In the genomic region with DNA sequence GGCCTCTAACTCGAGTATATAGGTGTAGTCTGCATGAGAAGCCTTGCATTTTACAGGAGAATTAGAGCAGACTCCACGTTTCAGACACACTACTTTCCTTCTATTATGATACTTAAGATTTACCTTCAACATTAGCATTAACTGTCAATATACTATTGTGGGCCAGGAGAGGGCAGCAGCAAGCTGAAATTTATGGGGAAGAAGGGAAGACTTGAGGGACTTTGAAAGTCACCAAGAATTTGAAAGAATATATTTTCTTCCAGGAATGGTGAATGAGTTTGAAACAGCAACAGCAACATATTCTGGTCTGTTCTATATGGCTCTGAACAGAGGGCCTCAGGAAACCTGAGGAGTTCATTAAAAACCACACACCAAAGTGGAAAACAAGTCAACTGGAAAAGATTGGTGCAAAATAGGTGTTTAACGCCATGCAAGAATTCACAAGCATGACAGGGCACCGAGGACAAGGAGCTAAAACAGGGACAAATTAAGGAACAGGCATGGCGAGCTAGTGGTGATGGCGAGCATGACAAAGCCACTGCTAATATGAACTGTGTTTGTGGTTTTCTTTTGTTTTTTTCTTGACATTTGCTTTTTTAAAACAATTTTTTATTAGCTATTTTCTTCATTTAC, we compare ENCODE assay signal across 9 mouse cellular contexts.
DNase-seq lines count a peak whose midpoint lies in the region; ATAC-seq and TF ChIP-seq lines count a peak whose summit lies in the region.
"Had no signal": no experiment of that assay in that cellular context is flagged by ENCODE, and none has a peak within 500 bp of the region (broad histone marks: within the 10 kb centered on the region; RNA-seq: fewer than 3 reads in every experiment).

No protein-coding gene starts in this region.

- H3K4me3 ChIP-seq in lung, embryonic 14.5 days (ENCODE audit: low read depth, low read length), result no peak overlapping the region
- no peak overlapping the region for H3K4me3 ChIP-seq in forebrain, embryonic 15.5 days
- H3K4me3 ChIP-seq: limb, embryonic 12.5 days had no signal

- H3K4me1 ChIP-seq in lung, embryonic 14.5 days (ENCODE audit: insufficient read depth), result no peaks in the 10 kb centered on the region
- no peaks in the 10 kb centered on the region for H3K4me1 ChIP-seq in forebrain, embryonic 15.5 days
- H3K4me1 ChIP-seq: limb, embryonic 12.5 days had no signal

- H3K9me3 ChIP-seq in lung, embryonic 14.5 days (ENCODE audit: low read depth, low read length), result no peaks in the 10 kb centered on the region
- H3K9me3 ChIP-seq in forebrain, embryonic 15.5 days, result no peaks in the 10 kb centered on the region
- H3K9me3 ChIP-seq: limb, embryonic 12.5 days had no signal

- 58% methylated on average over 6 of the region's 6 CpGs for WGBS in lung, embryonic 14.5 days
- 8% methylated on average over 6 of the region's 6 CpGs for WGBS in forebrain, embryonic 15.5 days

- no peak overlapping the region for H3K9ac ChIP-seq in lung, embryonic 14.5 days
- H3K9ac ChIP-seq in forebrain, embryonic 15.5 days (replicated peaks), result no peak overlapping the region
- H3K9ac ChIP-seq: limb, embryonic 12.5 days had no signal

- no peaks in the 10 kb centered on the region for H3K27me3 ChIP-seq in lung, embryonic 14.5 days (ENCODE audit: insufficient read depth, low read length)
- H3K27me3 ChIP-seq in forebrain, embryonic 15.5 days, result no peaks in the 10 kb centered on the region
- H3K27me3 ChIP-seq: limb, embryonic 12.5 days had no signal

- H3K27ac ChIP-seq in lung, embryonic 14.5 days (ENCODE audit: low read depth), result no peak overlapping the region
- H3K27ac ChIP-seq in forebrain, embryonic 15.5 days (replicated peaks), result no peak overlapping the region
- H3K27ac ChIP-seq: limb, embryonic 12.5 days had no signal

- no peak overlapping the region for H3K4me2 ChIP-seq in lung, embryonic 14.5 days
- no peak overlapping the region for H3K4me2 ChIP-seq in forebrain, embryonic 15.5 days (replicated peaks)
- H3K4me2 ChIP-seq: limb, embryonic 12.5 days had no signal

- intact Hi-C loops in left cerebral cortex, postnatal 36 days (cut with DNase I), result no loop called here

- H3K36me3 ChIP-seq in lung, embryonic 14.5 days (ENCODE audit: insufficient read depth), result no peaks in the 10 kb centered on the region
- no peaks in the 10 kb centered on the region for H3K36me3 ChIP-seq in forebrain, embryonic 15.5 days
- H3K36me3 ChIP-seq: limb, embryonic 12.5 days had no signal

- TF ChIP-seq CTCF in lung, embryonic 14.5 days (IDR thresholded peaks at IDR 0.05; ENCODE audit: low read depth), result peak; percentile 68

- DNase-seq in adrenal gland, postnatal 36 days, result peak; percentile 3 to 4
- DNase-seq in adrenal gland, postnatal 4 days (ENCODE audit: low spot score in 2 of 2), result no peak
- DNase-seq in lung, embryonic 14.5 days, result peak; percentile 78
- DNase-seq in lung, postnatal 36 days, result no peak
- peak; percentile 9 to 30 for DNase-seq in left cerebral cortex, postnatal 36 days (ENCODE audit: low spot score in 2 of 2)
- no peak for DNase-seq in thymus, postnatal 36 days
- DNase-seq in urinary bladder, adult 2 months (ENCODE audit: low spot score), result no peak

- ATAC-seq in lung, embryonic 14.5 days (ENCODE audit: insufficient read depth), result no peak
- ATAC-seq in forebrain, embryonic 15.5 days (replicated peaks), result peak; percentile 38; the same call in 1 of the 2 replicates

Comparison
In these comparisons a context has a peak if more than half of its experiments do, and no peak if none do; other contexts are left out.
1. DNase-seq: peak in adrenal gland, postnatal 36 days (2 of 2), lung, embryonic 14.5 days (single experiment) and left cerebral cortex, postnatal 36 days (2 of 2); none in adrenal gland, postnatal 4 days (0 of 2), lung, postnatal 36 days (single experiment), thymus, postnatal 36 days (0 of 2) and urinary bladder, adult 2 months (single experiment).